Mouse (Mus musculus) embryonic fibroblast, embryonic 13.5 days (primary cell): Measurements from ENCODE around the gene Ints3.

Source experiments
- CTCF ChIP-seq: IDR thresholded peaks from 2 replicates; pipeline ENCODE4 v1.5.1; 2011; ENCODE audit warnings: mild to moderate bottlenecking, control low read depth, low read length, moderate library complexity, borderline replicate concordance; ENCODE audit not compliant: insufficient read depth
- POLR2A ChIP-seq: IDR thresholded peaks from 2 replicates; pipeline ENCODE4 v1.6.1; 2011; ENCODE audit warnings: low read depth, mild to moderate bottlenecking, control low read depth, low read length, moderate library complexity

GRCm38 (mm10) chr3:90434073-90434730 is 780 bp upstream of the Ints3 start:
- TF ChIP-seq CTCF (no peak), POLR2A (no peak)
